Mouse (Mus musculus): Measurements from ENCODE around the gene Zranb1.
A peak's percentile ranks its signal among the peaks of the same experiment; 100 is the strongest.

Gene Zranb1

GRCm38 (mm10) chr7:133035901-133036300, 105.0 kb downstream of the Zranb1 start:
- DNase-seq (ENCODE audit: low read depth, low spot score): peak; percentile 28
